Mouse (Mus musculus) hindbrain, embryonic 16.5 days (tissue): ENCODE data around the gene Eya2. TPM values are rescaled to one million over a fixed set of nuclear protein-coding genes. Genes with fewer than 3 reads are reported as not detected.
A peak's percentile ranks its signal among the peaks of the same experiment; 100 is the strongest.

Experiments used
- ATAC-seq: fragments of 200-750 bp; cut with Nextera tagmentation; 2 replicates; pipeline ENCODE4 v1.8.0; 2017; ENCODE audit warnings: moderate TSS enrichment, moderate library complexity
- H3K27ac ChIP-seq: fragments of 300-500 bp; sonication (generic); 2 replicates; pipeline ENCODE4 v1.5.1; 2014; ENCODE audit warnings: low read depth, mild to moderate bottlenecking, control low read depth, low read length, moderate library complexity
- H3K27me3 ChIP-seq: fragments of 300-500 bp; sonication (generic); replicated peaks from 2 replicates; pipeline ENCODE4 v1.6.1; 2014; ENCODE audit warnings: low read length; ENCODE audit not compliant: control insufficient read depth, insufficient read depth
- H3K36me3 ChIP-seq: fragments of 300-500 bp; sonication (generic); 2 replicates; pipeline ENCODE4 v1.6.1; 2014; ENCODE audit warnings: mild to moderate bottlenecking, low read length, moderate library complexity, mixed read lengths; ENCODE audit not compliant: control insufficient read depth, insufficient read depth
- H3K4me1 ChIP-seq: fragments of 300-500 bp; sonication (generic); 2 replicates; pipeline ENCODE4 v1.6.1; 2014; ENCODE audit warnings: low read depth, low read length; ENCODE audit not compliant: control insufficient read depth, insufficient read depth
- H3K4me2 ChIP-seq: fragments of 300-500 bp; sonication (generic); 2 replicates; pipeline ENCODE4 v1.6.1; 2014; ENCODE audit warnings: mild to moderate bottlenecking, low read length, control low read depth, moderate library complexity
- H3K4me3 ChIP-seq: fragments of 300-500 bp; sonication (generic); 2 replicates; pipeline ENCODE4 v1.5.1; 2014; ENCODE audit warnings: mild to moderate bottlenecking, low read length, control low read depth, moderate library complexity
- H3K9ac ChIP-seq: fragments of 300-500 bp; sonication (generic); 2 replicates; pipeline ENCODE4 v1.6.1; 2014; ENCODE audit warnings: low read depth, mild to moderate bottlenecking, control low read depth, low read length, moderate library complexity
- H3K9me3 ChIP-seq: fragments of 300-500 bp; sonication (generic); 2 replicates; pipeline ENCODE4 v1.6.1; 2014; ENCODE audit warnings: mild to moderate bottlenecking, low read length, moderate library complexity; ENCODE audit not compliant: control insufficient read depth
- WGBS: fragments of 180-500 bp; shearing (Covaris S2); extraction: QIAGEN DNeasy Blood & Tissue Kit; methylation state at CpG from one replicate; pipeline ENCODE4 v1.1.7; 2014; 5-methylcytosine and 5-hydroxymethylcytosine counted together
- polyA plus RNA-seq: library from polyadenylated mRNA; unstranded; fragments of >200 nt; fragmentation: Nextera tagmentation; extraction: Ambion mirVana; gene quantifications from 2 replicates; pipeline ENCODE4 v1.2.1, GENCODE M21; 2015

The Eya2 gene
- polyA plus RNA-seq, 1 experiment from 2014 or later: 8.1 TPM

DNA sequence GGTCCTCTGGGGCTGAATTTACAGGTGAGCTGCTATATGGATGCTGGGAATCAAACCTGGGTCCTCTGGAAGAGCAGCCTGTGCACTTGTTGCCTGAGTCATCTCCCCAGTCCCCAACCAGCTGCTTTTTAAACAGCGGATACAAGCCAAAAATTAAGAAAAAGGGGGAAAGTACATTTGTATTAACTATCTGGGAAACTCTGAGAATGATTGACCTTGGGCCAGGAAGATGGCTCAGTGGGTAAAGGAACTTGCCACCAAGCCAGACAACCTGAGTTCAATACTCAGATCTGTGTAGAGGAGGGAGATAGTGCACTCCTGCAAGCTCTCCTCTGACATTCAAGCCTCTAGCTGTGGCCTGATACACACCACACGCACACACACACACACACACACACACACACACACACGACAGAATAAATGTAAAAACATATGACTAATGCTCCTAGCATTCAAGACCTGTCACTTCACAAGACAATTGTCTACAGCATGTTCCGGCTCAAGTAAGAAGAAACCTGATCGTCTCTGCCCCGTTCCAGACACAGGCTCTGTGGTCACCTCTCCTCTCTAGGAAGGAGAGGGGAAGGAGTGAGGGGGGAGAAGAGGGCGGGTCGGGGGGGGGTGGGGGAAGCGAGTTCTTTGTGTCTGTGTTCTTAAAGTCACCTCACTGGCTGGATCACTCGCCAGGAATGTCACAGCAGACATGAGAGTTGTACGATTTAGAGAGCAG lies 35.2 kb upstream of the Eya2 start:
- WGBS: 29% methylated on average over 11 of the region's 11 CpGs
- no peaks in the 10 kb centered on the region for H3K36me3 ChIP-seq
- no peak overlapping the region for H3K9ac ChIP-seq
- no peak overlapping the region for H3K4me3 ChIP-seq
- no peak overlapping the region for H3K4me2 ChIP-seq
- H3K27me3 ChIP-seq: 0 out of 2 replicates have a peak, but pooled peaks cover 2% of the 10 kb centered on the region
- H3K9me3 ChIP-seq: no peaks in the 10 kb centered on the region
- H3K4me1 ChIP-seq: peaks cover 10% of the 10 kb centered on the region
- H3K27ac ChIP-seq: no peak overlapping the region
- ATAC-seq: no peak

DNA sequence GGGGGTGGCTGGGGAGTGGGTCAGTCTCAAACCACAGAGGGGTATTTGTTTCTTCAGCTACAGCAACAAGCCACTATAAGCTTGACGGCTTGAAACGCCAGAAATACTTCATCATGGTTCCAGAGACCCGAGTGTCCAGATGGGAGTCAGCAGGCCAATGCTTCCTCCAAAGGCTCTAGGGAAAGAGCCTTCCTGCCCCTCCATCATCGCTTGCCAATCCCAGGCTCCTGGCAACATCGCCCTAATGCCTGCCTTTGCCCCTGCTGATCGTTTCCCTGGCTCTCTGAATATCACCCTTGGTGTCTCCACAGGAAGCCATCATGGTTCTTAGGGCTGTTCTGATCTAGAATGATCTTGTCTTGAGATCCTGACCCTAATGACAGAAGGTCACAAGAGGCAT lies 33.0 kb upstream of the Eya2 start:
- Histone ChIP-seq H3K9me3 (no peaks in the 10 kb centered on the region), H3K27ac (no peak overlapping the region), H3K4me2 (no peak overlapping the region), H3K9ac (no peak overlapping the region), H3K36me3 (no peaks in the 10 kb centered on the region), H3K4me1 (peaks cover 10% of the 10 kb centered on the region), H3K27me3 (0 out of 2 replicates have a peak, but pooled peaks cover 2% of the 10 kb centered on the region), H3K4me3 (no peak overlapping the region)
- 56% methylated on average over 6 of the region's 6 CpGs for WGBS
- ATAC-seq: no peak

DNA sequence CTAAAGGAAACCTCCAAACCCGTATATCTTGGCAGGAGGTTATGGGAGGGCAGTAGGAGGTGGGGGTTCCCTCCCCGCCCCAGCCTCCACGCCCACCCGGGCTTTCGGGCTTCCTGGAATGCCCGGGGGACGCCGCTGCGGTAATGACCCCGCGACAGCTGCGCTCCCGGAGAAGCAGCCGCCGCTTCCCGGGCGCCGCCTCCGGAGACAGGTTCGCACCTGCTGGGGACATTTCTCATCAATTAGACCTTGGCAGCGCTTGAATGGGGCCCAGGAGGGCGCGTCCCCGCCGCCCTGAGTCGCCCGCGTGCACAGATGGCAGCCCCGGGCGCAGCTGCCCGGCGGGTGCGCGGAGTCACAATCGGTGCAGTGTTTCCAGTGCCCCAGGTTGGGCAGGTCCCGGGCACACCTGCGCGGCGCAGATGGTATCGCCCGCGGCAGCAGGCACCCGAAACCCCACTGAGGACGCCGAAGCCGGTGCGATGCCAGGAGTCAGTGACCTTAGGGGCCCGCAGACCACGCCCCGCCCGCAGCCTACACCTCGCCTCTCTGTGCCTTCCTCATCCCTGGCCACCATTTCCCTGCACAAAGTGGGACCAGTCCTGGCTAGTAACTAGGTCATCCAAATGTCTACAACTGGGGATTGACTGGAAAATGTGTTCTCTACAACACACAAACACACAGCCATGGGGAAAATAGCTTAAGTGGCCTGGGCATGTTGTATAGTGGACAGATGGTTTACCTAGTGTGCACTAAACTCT lies 31.4 kb upstream of the Eya2 start:
- peak; percentile 74 for ATAC-seq
- H3K27me3 ChIP-seq: 0 out of 2 replicates have a peak, but pooled peaks cover 2% of the 10 kb centered on the region
- H3K27ac ChIP-seq: no peak overlapping the region
- H3K9ac ChIP-seq: peak overlapping the region; percentile 64
- H3K4me1 ChIP-seq: peaks cover 10% of the 10 kb centered on the region
- peak overlapping the region; percentile 92 for H3K4me2 ChIP-seq
- H3K36me3 ChIP-seq: no peaks in the 10 kb centered on the region
- no peaks in the 10 kb centered on the region for H3K9me3 ChIP-seq
- H3K4me3 ChIP-seq: peak overlapping the region; percentile 50
- under 1% methylated on average over 36 of the region's 52 CpGs for WGBS

DNA sequence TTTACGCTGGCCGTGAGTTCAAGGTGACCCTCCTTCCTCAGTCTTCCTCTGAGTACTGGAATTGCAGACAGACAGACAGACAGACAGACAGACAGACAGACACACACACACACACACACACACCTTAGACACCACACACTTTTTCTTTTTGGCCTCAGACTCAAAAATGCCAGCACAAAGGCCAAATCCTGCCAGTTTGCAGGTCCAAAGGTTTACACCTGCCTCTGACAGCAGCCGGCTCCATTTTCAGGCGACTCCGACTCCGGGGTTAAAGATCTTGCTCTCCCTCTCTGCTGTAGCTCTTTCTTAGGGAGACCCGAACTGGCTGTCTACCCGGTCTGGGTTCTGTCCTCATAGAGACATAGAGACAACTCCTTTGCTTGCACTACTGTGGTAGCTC lies 30.7 kb upstream of the Eya2 start:
- no peak overlapping the region for H3K4me3 ChIP-seq
- 62% methylated on average over 8 of the region's 8 CpGs for WGBS
- ATAC-seq: no peak
- no peak overlapping the region for H3K9ac ChIP-seq
- no peaks in the 10 kb centered on the region for H3K36me3 ChIP-seq
- H3K27ac ChIP-seq: no peak overlapping the region
- 0 out of 2 replicates have a peak, but pooled peaks cover 2% of the 10 kb centered on the region for H3K27me3 ChIP-seq
- H3K4me2 ChIP-seq: no peak overlapping the region; the same call in 1 of the 2 replicates
- no peaks in the 10 kb centered on the region for H3K9me3 ChIP-seq
- H3K4me1 ChIP-seq: peaks cover 10% of the 10 kb centered on the region

DNA sequence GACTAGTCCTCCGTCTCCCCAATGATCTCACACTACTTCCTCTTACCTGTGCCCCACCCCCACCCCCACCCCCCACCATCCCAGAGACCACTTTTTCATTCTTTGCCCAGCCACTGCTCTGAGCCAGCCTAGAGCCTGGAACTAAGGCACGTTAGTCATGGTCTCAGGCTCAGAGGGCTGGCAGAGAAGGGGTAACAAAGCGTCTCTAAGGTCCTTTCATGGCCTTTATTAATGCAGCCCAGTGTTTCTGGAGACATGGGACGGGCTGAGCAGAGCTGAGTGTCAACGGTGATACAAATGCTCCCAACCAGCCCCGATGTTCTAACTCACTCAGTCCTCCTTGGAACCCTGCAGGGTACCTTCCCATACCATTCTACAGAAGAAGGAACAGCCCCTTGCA lies 30.2 kb upstream of the Eya2 start:
- Histone ChIP-seq H3K9ac (no peak overlapping the region), H3K27ac (no peak overlapping the region), H3K4me1 (peaks cover 10% of the 10 kb centered on the region), H3K9me3 (no peaks in the 10 kb centered on the region), H3K27me3 (0 out of 2 replicates have a peak, but pooled peaks cover 2% of the 10 kb centered on the region), H3K36me3 (no peaks in the 10 kb centered on the region), H3K4me2 (no peak overlapping the region), H3K4me3 (no peak overlapping the region)
- 18% methylated on average over 6 of the region's 6 CpGs for WGBS
- peak; percentile 48; the same call in 1 of the 2 replicates for ATAC-seq

DNA sequence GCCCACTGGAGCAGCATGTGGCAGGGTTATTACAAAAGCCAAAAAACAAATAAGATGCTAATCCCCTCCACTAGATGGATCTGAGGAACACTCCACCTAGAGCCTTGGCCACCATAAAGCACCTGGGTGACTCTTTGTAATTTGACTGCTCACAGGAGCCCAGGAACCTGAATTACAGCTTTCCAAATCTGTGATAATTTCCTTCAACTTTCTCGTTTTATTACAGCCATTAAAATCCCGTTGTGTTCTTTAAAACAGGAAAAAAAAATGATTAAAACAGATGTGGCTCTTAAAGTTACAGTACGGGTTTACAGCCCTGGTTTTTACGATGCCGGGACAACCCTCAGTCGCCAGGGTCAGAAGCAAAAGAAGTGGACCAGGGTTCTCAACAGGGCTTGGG lies 27.9 kb upstream of the Eya2 start:
- no peak for ATAC-seq

DNA sequence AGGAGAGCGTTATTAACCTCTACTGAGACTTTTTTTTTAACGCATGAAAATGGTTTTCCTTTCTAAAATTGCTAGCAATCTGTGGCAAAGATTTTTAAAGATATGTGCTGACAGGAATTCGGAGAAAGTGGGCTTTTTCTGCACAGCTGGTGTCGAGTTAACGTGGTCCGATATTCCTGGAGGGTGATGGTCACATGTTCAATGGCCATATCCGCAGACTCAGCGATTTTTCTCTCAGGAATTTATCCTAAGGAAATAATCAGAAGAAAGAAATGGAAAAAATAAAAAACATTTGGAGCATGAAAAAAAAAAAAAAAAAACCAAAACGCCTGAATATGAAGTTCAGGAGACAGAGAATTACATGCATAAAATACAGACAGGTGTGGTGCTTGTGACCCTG lies 27.0 kb upstream of the Eya2 start:
- Histone ChIP-seq H3K36me3 (no peaks in the 10 kb centered on the region), H3K9me3 (no peaks in the 10 kb centered on the region), H3K27me3 (no peaks in the 10 kb centered on the region), H3K4me1 (peaks cover 10% of the 10 kb centered on the region), H3K9ac (no peak overlapping the region), H3K4me2 (no peak overlapping the region), H3K4me3 (no peak overlapping the region), H3K27ac (no peak overlapping the region)
- ATAC-seq: no peak
- 67% methylated on average over 9 of the region's 9 CpGs for WGBS

More for the DNA sequence above, 27.9 kb upstream of the Eya2 start:
- Histone ChIP-seq H3K9ac (no peak overlapping the region), H3K36me3 (no peaks in the 10 kb centered on the region), H3K27ac (no peak overlapping the region), H3K4me2 (no peak overlapping the region), H3K27me3 (no peaks in the 10 kb centered on the region), H3K4me3 (no peak overlapping the region), H3K4me1 (peaks cover 10% of the 10 kb centered on the region), H3K9me3 (no peaks in the 10 kb centered on the region)
- WGBS: 83% methylated on average over 6 of the region's 6 CpGs

DNA sequence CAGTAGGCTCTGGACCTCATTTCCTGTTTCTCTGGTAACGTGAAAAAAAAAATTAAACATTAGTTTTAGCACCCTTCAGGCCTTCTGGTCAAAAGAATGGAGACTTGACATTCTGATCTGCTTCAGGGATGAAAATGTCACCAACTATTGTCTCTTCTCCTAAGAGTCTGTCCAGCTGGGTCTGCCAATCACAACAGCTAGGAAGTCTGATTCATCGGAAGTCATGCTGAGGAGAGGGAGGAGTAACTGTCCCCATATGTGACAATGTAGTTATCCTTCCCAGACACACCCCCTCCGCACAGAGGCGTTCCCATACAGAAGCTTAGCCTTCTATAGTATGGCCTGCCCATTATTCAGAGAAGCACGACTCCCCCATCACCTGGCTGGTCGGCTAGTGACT lies 25.9 kb upstream of the Eya2 start:
- Histone ChIP-seq H3K9me3 (no peaks in the 10 kb centered on the region), H3K4me2 (no peak overlapping the region), H3K27ac (no peak overlapping the region), H3K27me3 (no peaks in the 10 kb centered on the region), H3K36me3 (no peaks in the 10 kb centered on the region), H3K9ac (no peak overlapping the region), H3K4me3 (no peak overlapping the region), H3K4me1 (no peaks in the 10 kb centered on the region; the same call in 1 of the 2 replicates)
- 33% methylated on average over 6 of the region's 6 CpGs for WGBS
- no peak for ATAC-seq

DNA sequence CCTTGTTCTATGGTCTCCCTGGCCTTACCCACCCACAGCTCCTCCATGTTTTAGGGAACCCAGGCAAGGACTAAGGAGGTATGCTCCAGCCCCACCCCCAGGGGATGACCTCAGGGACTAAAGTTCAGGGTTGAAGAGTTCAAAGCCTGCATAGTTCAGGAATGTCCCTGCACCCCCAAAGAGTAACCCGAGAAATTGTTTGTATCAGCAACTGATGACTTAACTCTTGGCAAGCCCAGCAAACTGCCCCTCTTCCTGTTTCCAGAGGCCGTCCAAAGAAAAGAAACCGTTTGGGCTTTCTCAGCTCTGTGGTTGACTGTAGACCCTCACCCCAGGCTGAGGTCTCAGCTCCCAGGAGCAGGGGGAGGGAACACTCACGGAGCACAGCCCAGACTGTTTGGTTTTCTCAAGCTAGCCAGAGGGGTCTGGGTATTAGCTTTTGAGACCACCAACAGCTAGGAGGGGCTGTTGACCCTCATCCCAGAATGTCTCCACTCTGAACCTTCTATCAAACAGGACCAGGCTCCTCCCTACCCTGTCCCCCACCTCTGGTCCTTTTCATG lies 23.5 kb upstream of the Eya2 start:
- H3K4me1 ChIP-seq: no peaks in the 10 kb centered on the region
- H3K4me2 ChIP-seq: no peak overlapping the region
- ATAC-seq: no peak
- H3K9ac ChIP-seq: no peak overlapping the region
- no peaks in the 10 kb centered on the region for H3K36me3 ChIP-seq
- H3K9me3 ChIP-seq: no peaks in the 10 kb centered on the region
- 57% methylated on average over 4 of the region's 4 CpGs for WGBS
- H3K27me3 ChIP-seq: no peaks in the 10 kb centered on the region
- H3K4me3 ChIP-seq: no peak overlapping the region
- no peak overlapping the region for H3K27ac ChIP-seq
